Mouse (Mus musculus) liver, embryonic 11.5 days (tissue): ENCODE data around the gene Dars. TPM values are rescaled to one million over a fixed set of nuclear protein-coding genes. Genes with fewer than 3 reads are reported as not detected.

Experiments
- ATAC-seq: fragments of 200-750 bp; cut with Nextera tagmentation; replicated peaks from 2 replicates; pipeline ENCODE4 v1.8.0; 2017; ENCODE audit warnings: moderate number of reproducible peaks, mild to moderate bottlenecking, moderate TSS enrichment, moderate library complexity; ENCODE audit not compliant: low FRiP score
- DNase-seq: peaks from one replicate; pipeline ENCODE4 v3.0.0-alpha.2; 2017; ENCODE audit warnings: low spot score
- H3K27ac ChIP-seq: fragments of 300-500 bp; sonication (generic); 2 replicates; pipeline ENCODE4 v1.5.1; 2014; ENCODE audit warnings: mild to moderate bottlenecking, low read depth, low read length, control low read depth
- H3K27me3 ChIP-seq: fragments of 300-500 bp; sonication (generic); replicated peaks from 2 replicates; pipeline ENCODE4 v1.6.1; 2014; ENCODE audit warnings: low read length, mixed read lengths; ENCODE audit not compliant: control insufficient read depth, insufficient read depth
- H3K36me3 ChIP-seq: fragments of 300-500 bp; sonication (generic); 2 replicates; pipeline ENCODE4 v1.6.1; 2014; ENCODE audit warnings: mild to moderate bottlenecking, low read length, moderate library complexity, mixed read lengths; ENCODE audit not compliant: control insufficient read depth, insufficient read depth
- H3K4me1 ChIP-seq: fragments of 300-500 bp; sonication (generic); replicated peaks from 2 replicates; pipeline ENCODE4 v1.6.1; 2014; ENCODE audit warnings: low read length, mixed read lengths; ENCODE audit not compliant: control insufficient read depth, insufficient read depth
- H3K4me2 ChIP-seq: fragments of 300-500 bp; sonication (generic); 2 replicates; pipeline ENCODE4 v1.6.1; 2014; ENCODE audit warnings: mild to moderate bottlenecking, control low read depth, moderate library complexity
- H3K4me3 ChIP-seq: fragments of 300-500 bp; sonication (generic); 2 replicates; pipeline ENCODE4 v1.5.1; 2014; ENCODE audit warnings: low read depth, low read length, control low read depth
- H3K9ac ChIP-seq: fragments of 300-500 bp; sonication (generic); 2 replicates; pipeline ENCODE4 v1.6.1; 2014; ENCODE audit warnings: low read depth, low read length, control low read depth
- H3K9me3 ChIP-seq: fragments of 300-500 bp; sonication (generic); 2 replicates; pipeline ENCODE4 v1.6.1; 2016; ENCODE audit warnings: low read length, inconsistent platforms, mixed read lengths; ENCODE audit not compliant: control insufficient read depth
- WGBS: fragments of 180-500 bp; shearing (Covaris S2); extraction: QIAGEN DNeasy Blood & Tissue Kit; methylation state at CpG from one replicate; pipeline ENCODE4 v1.1.7; 2014; 5-methylcytosine and 5-hydroxymethylcytosine counted together
- polyA plus RNA-seq: library from polyadenylated mRNA; unstranded; fragments of >200 nt; fragmentation: Nextera tagmentation; extraction: Ambion mirVana; gene quantifications from 2 replicates; pipeline ENCODE4 v1.2.1, GENCODE M21; 2014

Gene Dars
- polyA plus RNA-seq = 156 and 171 TPM in 2 replicates

DNA sequence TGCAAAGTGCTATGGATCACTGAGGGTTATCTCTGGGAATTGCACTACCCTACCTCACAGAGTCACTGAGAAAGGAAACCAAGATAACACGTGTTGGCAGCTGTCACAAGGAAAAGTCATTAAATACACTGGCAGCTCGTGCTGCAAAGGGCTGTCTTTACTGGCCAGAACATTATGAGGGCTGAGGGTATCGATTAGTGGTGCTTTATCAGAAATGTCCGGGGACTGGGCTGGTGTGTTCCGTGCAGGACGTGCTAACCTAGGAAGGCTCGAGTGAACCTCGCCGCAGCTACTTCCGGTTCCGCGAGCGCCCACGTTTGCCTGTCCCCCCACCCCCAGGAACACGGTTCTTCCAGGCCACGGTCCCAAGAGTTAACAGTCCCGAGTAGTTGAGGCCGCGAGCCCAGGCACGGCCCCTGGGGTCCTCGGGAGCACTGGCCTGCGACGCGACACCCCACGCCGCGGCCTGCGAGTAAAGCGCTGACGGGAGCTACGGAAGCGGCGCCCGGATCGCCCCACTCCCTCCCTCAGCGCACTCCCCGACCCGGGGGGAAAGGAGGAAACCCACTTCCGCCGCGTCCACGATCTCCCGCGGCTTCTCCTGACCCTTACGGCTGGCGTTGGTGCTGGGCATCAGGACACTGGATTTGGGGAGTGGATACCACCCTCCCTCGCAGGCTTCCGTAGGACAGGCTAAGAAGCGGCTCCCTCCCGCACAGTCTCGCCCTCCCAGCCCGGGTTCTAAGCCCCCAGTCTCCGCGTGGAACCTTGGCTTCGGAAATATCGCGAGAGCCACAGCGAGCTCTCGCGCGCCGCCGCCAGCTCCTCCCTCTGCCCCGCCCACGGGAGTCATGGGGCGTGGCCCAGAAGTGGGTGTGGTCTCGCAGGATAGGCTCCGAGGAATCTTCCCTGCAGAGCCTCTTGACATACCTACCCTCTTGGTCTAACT is at the start of gene Dars:
Gene Dars (minus strand): TSS at position 785 of the 949 bp plus-strand sequence.
- H3K36me3 ChIP-seq = peaks cover 6% of the 10 kb centered on the region; the same call in 1 of the 2 replicates
- H3K4me2 ChIP-seq = peak within 1 kb of the TSS; percentile 70
- peak within 1 kb of the TSS; percentile 95 for H3K4me3 ChIP-seq
- peak; percentile 89 for ATAC-seq
- no peaks in the 10 kb centered on the region for H3K9me3 ChIP-seq
- no peaks in the 10 kb centered on the region for H3K27me3 ChIP-seq
- peak within 1 kb of the TSS; percentile 100 for H3K9ac ChIP-seq
- H3K27ac ChIP-seq = peak within 1 kb of the TSS; percentile 97
- DNase-seq = peak; percentile 93
- under 1% methylated on average over 67 of the region's 68 CpGs for WGBS
- H3K4me1 ChIP-seq = 0 out of 2 replicates have a peak, but pooled peaks cover 5% of the 10 kb centered on the region

DNA sequence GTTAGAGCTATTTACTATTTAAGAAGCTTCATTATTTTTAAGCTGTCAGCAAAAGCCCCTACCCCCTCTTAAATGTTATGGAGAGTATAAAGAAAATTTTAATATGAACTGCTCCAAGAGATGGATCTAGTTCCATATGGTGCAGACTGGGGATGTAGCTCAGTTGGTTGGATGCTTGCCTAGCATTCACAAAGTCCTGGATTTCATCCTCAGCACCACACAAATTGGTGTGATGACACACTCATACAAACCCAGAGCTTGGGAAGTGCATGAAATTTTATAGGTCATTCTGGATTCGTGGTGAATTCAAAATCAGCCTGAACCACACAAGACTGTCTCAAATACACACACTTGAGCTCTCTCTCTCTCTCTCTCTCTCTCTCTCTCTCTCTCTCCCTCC is 49.7 kb upstream of the Dars start:
- no peak overlapping the region for H3K27ac ChIP-seq
- 29% methylated on average over 1 of the region's 1 CpGs for whole genome bisulfite sequencing
- no peaks in the 10 kb centered on the region for H3K4me1 ChIP-seq
- no peak for ATAC-seq
- H3K4me2 ChIP-seq = no peak overlapping the region
- no peaks in the 10 kb centered on the region for H3K36me3 ChIP-seq
- H3K9ac ChIP-seq = no peak overlapping the region
- H3K9me3 ChIP-seq = no peaks in the 10 kb centered on the region
- DNase-seq = no peak
- no peaks in the 10 kb centered on the region; the same call in 1 of the 2 replicates for H3K27me3 ChIP-seq
- no peak overlapping the region for H3K4me3 ChIP-seq

DNA sequence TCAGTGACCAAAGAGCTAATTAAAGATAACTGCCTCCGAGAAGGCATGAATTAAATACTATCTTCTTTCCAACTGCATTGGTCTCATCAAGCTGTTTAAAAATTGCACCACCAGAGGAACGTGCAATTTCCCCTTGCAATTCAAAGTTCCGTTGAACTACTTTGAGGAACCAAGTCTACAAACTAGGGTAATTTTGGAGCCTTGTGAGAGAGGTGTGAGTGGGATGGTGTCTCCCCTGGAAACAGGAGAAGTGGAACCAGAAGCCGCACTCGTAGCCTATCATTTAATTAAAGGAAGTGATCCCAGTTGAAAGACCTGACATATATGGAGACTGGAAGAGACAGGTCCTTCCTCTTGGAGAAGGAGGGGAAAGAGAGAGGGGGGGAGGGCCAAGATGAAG is 46.3 kb upstream of the Dars start:
- Histone ChIP-seq H3K4me1 (no peaks in the 10 kb centered on the region), H3K9ac (no peak overlapping the region), H3K9me3 (no peaks in the 10 kb centered on the region), H3K4me2 (no peak overlapping the region), H3K4me3 (no peak overlapping the region), H3K27ac (no peak overlapping the region), H3K27me3 (no peaks in the 10 kb centered on the region), H3K36me3 (no peaks in the 10 kb centered on the region)
- WGBS = 65% methylated on average over 5 of the region's 5 CpGs
- DNase-seq (no peak), ATAC-seq (no peak)

DNA sequence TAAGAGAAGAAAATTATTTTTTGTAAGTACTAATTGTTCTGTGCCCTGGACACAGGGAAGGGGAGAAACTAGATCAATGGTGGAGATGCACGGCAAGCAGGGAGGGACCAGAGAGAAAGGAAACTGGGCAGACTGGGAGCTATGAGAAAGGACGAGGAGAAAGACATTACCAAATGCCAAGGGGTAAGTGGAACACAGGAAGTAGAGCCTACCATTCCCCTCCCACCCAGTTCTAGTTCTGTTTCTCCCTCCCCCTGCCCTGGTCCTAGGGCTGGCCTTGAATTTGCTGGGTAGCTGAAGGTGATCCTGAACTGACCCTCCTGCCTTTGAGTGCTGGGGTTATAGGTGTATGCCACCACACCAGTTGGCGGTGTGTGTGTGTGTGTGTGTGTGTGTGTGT is 45.2 kb upstream of the Dars start:
- DNase-seq (no peak), ATAC-seq (no peak)
- Histone ChIP-seq H3K36me3 (no peaks in the 10 kb centered on the region), H3K9me3 (no peaks in the 10 kb centered on the region), H3K27me3 (no peaks in the 10 kb centered on the region), H3K4me3 (no peak overlapping the region), H3K4me2 (no peak overlapping the region), H3K27ac (no peak overlapping the region), H3K4me1 (no peaks in the 10 kb centered on the region), H3K9ac (no peak overlapping the region)
- WGBS = 61% methylated on average over 3 of the region's 3 CpGs

DNA sequence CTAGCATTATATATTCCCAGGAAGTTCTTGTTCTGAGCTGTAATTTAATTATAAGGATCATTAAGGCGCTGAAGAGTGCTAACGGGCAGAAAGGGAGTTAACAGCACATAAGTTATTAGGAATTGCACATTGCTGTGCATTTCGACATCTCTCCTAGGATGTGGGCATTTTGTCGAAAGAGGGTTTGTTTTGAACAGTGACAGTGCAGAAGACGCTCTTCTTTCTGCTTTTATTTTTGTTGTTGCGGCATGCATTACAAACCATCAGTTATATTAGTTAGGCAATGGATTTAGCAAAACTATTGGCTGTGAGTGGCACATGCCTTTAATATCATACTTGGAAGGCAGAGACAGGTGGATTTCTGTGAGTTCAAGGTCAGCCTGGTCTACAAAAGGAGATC is 43.6 kb upstream of the Dars start:
- ATAC-seq = no peak
- Histone ChIP-seq H3K4me3 (no peak overlapping the region), H3K4me2 (no peak overlapping the region), H3K36me3 (no peaks in the 10 kb centered on the region), H3K27me3 (no peaks in the 10 kb centered on the region), H3K27ac (no peak overlapping the region), H3K4me1 (no peaks in the 10 kb centered on the region), H3K9me3 (no peaks in the 10 kb centered on the region), H3K9ac (no peak overlapping the region)
- DNase-seq = no peak
- WGBS = 86% methylated on average over 6 of the region's 6 CpGs

DNA sequence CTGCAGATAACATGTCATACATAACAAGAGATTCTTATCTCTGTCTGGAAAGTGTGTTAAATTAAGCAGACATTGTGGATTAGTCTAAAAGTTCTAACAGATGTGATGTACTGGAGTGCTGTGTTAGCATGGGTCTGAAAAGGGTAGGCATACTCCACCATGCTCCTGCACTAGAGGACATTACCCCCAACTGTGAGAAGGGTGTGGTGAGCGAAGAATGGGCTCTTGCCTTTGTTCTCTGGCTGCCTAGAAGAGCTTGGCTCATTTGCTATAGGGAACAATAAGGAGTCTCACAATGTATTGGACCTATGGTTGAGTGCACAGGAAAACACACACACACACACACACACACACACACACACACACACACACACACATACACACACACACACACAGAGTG is 42.3 kb upstream of the Dars start:
- Histone ChIP-seq H3K27me3 (no peaks in the 10 kb centered on the region), H3K9ac (no peak overlapping the region), H3K36me3 (no peaks in the 10 kb centered on the region), H3K4me3 (no peak overlapping the region), H3K27ac (no peak overlapping the region), H3K4me1 (no peaks in the 10 kb centered on the region), H3K9me3 (no peaks in the 10 kb centered on the region), H3K4me2 (no peak overlapping the region)
- no peak for ATAC-seq
- WGBS = 56% methylated on average over 1 of the region's 1 CpGs
- DNase-seq = no peak

DNA sequence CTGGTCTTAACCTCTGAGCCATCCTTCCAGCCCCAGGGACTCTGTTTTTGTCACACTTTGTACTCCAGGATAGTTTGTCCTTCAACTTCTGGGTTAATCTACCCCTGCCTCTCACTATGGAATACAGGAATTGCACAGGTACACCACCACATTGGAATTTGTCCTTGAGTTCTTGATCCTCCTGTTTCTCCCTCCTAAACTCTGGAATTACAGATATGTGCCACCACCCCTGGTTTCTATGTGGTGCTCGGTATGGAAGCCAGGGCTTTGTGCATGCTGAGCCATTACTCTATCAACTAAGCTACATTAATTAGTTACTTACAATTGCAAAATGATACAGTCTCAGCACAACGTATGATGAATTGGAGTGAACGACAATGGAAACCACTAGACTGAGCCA is 41.8 kb upstream of the Dars start:
- Histone ChIP-seq H3K36me3 (no peaks in the 10 kb centered on the region), H3K27me3 (no peaks in the 10 kb centered on the region), H3K9ac (no peak overlapping the region), H3K4me3 (no peak overlapping the region), H3K27ac (no peak overlapping the region), H3K9me3 (no peaks in the 10 kb centered on the region), H3K4me1 (no peaks in the 10 kb centered on the region), H3K4me2 (no peak overlapping the region)
- ATAC-seq (no peak), DNase-seq (no peak)
- 84% methylated on average over 3 of the region's 3 CpGs for WGBS

DNA sequence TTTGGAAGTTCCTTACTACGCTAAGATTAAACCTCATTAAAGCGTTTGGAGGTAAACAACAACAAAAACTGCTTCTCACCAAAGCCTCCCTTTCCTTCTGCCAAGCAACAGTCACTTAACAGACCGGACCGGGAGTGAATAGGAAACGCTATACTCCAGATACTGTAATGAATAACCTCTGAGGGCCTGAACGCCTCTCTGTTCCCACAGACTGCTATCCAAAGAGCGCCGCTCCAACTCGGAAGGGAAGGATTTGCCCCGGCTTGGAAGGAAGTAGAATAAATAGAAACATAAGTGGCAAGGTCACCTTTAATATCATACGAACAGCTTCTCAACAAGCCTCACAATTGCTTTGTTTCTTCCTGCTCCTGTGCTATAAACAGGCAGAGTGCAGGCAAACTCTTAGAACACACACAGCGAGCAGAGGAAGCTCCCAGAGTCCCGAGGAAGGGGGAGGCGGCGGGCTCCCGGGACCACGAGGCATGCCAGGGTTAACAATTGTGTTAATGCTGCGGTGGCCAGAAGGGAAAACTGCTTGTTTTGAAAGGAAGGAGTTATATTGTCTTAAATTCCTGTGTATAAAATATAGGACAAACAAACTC is 39.8 kb upstream of the Dars start:
- no peak overlapping the region for H3K9ac ChIP-seq
- H3K9me3 ChIP-seq = no peaks in the 10 kb centered on the region
- 0 out of 2 replicates have a peak overlapping the region, but pooled peaks have one; percentile 3 for H3K4me2 ChIP-seq
- H3K4me3 ChIP-seq = no peak overlapping the region
- no peaks in the 10 kb centered on the region for H3K4me1 ChIP-seq
- no peaks in the 10 kb centered on the region for H3K36me3 ChIP-seq
- no peak overlapping the region for H3K27ac ChIP-seq
- DNase-seq = no peak
- WGBS = 62% methylated on average over 18 of the region's 18 CpGs
- H3K27me3 ChIP-seq = no peaks in the 10 kb centered on the region
- ATAC-seq = no peak; the same call in 1 of the 2 replicates
